Mouse (Mus musculus) B cell, adult 67 days (primary cell): Measurements from ENCODE around the gene Mamdc2. TPM values are rescaled to one million over a fixed set of nuclear protein-coding genes. Genes with fewer than 3 reads are reported as not detected.

ENCODE experiments used
- total RNA-seq, 2 experiments: library from RNA; stranded (reverse); gene quantifications; 4 replicates each; pipeline ENCODE4 v1.2.4; 2023

The Mamdc2 gene
- total RNA-seq = not detected

DNA sequence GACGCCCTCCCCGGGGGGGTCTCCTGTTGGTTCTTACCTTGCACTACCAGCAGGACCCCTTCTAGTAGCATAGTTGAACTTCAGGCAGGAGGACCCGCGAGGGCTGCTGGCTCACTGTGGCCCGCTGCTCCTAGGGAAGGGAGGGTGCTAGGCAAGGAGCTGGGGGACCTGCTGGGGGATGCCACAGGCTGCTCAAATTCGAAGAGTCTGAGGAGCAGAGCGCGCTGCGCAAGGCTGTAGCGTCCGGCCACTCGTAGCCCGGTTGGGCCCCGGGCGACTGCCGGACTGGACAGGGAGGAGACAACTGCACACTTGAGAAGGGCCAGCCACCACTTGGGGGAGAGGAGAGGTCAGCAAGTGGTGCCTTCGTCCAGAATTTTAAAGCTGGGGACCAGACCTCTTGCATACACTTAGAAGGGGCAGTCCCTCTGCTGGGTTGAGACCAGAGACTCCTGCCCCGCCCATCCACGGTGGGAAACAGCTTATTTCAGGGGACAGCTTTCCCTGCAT lies at the start of gene Mamdc2:
Mamdc2 (minus strand) TSS at position 455 of the 510 bp plus-strand sequence.

GRCm38 (mm10) chr19:23273355-23274053 lies 174.7 kb downstream of the Mamdc2 start, which contains the start of gene Smc5:
Gene Smc5 (minus strand): TSS chr19:23273897.

Other genes starting within 250 kb of the Mamdc2 start
- gene Smc5, start 174.5 kb downstream of the Mamdc2 start, total RNA-seq = 100 to 1,000 TPM in 1 of 2 experiments, 10 to 100 TPM in 1; 94.9 to 101 TPM
- not detected for gene 1700028P14Rik, start 204.4 kb upstream of the Mamdc2 start, total RNA-seq
- gene Ptar1, start 239.0 kb upstream of the Mamdc2 start, total RNA-seq = 10 to 100 TPM; 26.5 to 30.6 TPM